Mouse (Mus musculus) gastrocnemius, adult 2 months (tissue): ENCODE results near the gene Sh2b1. TPM values are rescaled to one million over a fixed set of nuclear protein-coding genes. Genes with fewer than 3 reads are reported as not detected.

Experiments
- DNase-seq: peaks from one replicate; pipeline ENCODE4 v3.0.0; 2022
- H3K27ac ChIP-seq: fragments of 200-600 bp; 2 replicates; pipeline ENCODE4 v1.8.1; 2022; ENCODE audit warnings: mild to moderate bottlenecking
- H3K4me3 ChIP-seq: fragments of 200-600 bp; 2 replicates; pipeline ENCODE4 v1.8.1; 2022; ENCODE audit warnings: mild to moderate bottlenecking, moderate library complexity
- CTCF ChIP-seq: fragments of 200-600 bp; IDR thresholded peaks from 2 replicates; pipeline ENCODE4 v1.8.1; 2022; ENCODE audit warnings: antibody characterized with exemption, mild to moderate bottlenecking, moderate library complexity
- intact Hi-C: fragments of 180-260 bp; cut with DNase I; formaldehyde crosslinking; loops from one replicate; pipeline ENCODE4 v1.15.1; 2025
- total RNA-seq, 2 experiments: library from RNA; stranded (reverse); gene quantifications; 2 replicates each; pipeline ENCODE4 v1.2.3; 2021

Sh2b1 gene
- total RNA-seq, 2 experiments from 2014 or later: 43.0 to 48.1 TPM

- no peak for DNase-seq
- H3K4me3 ChIP-seq: no peak overlapping the region
- intact Hi-C loops: loop anchor here (2.0 kb wide), 1 partner anchor 29 kb away; no protein-coding TSS in a partner anchor
- no peak for TF ChIP-seq CTCF
- H3K27ac ChIP-seq: no peak overlapping the region
Measured at GRCm38 (mm10) chr7:126427323-126427860, 47.8 kb downstream of the Sh2b1 start.

DNA sequence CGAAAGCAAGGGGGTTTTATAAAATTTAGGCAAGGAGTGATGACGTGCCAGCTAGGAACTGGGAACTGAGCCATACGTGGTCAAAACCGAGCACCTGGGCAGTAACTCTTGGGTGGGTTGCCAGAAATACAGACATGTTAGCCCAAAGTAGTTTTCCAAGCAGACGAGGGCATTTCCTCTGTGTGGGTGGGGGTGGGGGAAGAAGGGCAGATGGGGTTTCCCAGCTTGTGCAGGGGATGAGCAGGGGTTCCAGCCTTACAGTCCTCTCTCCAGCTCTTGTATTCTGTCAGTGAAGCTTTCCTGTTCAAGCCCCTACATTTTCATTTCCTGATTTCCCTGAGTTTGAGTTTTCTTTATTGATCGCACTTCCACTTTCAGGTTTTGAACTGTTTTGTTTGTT lies 51.1 kb downstream of the Sh2b1 start:
- H3K27ac ChIP-seq: no peak overlapping the region
- no peak for DNase-seq
- TF ChIP-seq CTCF: no peak
- intact Hi-C loops: no loop called here
- no peak overlapping the region for H3K4me3 ChIP-seq

DNA sequence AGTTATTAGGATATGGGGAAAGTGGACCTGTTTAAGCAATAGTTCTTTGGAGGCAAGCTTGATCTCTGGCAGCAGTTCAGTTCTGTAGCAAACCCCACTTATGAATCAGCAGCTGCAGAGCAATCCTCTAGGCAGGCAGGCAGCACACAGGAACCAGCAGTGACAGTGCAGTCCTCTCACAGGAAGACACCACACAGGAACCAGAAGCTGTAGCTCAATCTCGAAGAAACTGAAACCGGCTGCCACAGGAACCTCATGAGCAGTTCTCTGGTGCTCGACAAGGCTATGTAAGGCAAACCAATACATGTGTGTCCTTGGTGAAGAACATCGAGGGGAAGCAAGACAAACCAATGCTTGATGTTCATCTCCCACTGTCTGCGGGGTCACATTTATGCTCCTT lies 53.5 kb downstream of the Sh2b1 start:
- Histone ChIP-seq H3K4me3 (no peak overlapping the region), H3K27ac (no peak overlapping the region)
- DNase-seq: no peak
- intact Hi-C loops: no loop called here
- TF ChIP-seq CTCF: no peak

DNA sequence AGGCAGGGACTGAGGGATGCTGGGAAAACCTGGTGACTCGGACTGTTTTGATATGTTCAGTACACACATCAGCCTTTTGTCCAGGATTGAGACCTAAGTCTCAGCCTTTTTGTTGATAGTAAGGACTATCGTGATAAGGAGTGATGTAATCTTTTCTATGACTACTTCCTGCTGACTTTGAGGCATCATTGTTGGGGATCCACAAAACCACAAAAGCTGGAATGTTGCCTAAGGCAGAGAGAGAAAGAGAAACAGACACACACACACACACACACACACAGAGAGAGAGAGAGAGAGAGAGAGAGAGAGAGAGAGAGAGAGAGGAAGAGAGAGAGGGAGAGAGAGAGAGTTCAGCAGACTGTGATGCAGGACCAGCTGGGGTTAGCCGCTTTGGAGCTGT lies 56.7 kb downstream of the Sh2b1 start:
- intact Hi-C loops: no loop called here

DNA sequence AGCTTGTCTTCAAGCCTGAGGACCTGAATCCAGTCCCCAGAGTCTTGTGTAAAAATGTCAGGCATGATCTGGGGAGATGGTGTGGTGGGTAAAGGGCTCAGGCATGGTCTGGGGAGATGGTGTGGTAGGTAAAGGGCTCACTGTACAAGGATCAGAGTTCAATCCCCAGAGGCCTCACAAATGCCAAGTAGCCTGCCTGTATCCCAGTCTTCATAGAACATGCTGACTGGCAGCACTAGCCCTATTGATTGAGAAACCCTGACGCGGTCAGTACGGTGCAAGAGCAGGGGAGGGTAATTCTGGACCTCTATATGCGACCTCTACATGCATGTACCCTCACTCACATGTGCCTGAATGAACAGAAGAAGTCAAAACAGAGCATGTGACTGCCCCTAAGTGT lies 57.6 kb downstream of the Sh2b1 start:
- Histone ChIP-seq H3K27ac (no peak overlapping the region), H3K4me3 (no peak overlapping the region)
- no peak for DNase-seq
- no peak for TF ChIP-seq CTCF
- intact Hi-C loops: no loop called here

More for the DNA sequence above, 56.7 kb downstream of the Sh2b1 start:
- TF ChIP-seq CTCF: no peak
- Histone ChIP-seq H3K4me3 (no peak overlapping the region), H3K27ac (no peak overlapping the region)
- DNase-seq: no peak

DNA sequence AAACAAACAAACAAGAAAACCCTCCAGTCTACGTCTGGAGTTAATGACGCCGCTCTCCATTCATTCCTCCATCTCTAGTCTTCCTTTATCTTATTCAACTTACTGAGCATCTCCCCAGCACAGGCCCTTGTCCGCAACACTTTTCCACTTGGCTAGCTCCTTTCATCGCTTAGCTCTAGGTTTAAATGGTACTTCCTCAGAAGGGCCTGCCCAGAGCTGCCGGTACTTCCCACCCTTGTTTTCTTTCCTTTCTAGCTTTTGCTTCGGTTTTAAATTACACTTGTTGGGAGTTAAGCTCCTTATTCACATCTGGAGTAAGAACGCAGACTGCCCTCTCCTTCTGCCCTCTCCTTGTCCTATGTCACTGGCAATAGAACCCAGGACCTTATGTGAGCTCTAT lies 58.2 kb downstream of the Sh2b1 start:
- no peak overlapping the region for H3K4me3 ChIP-seq
- no peak for DNase-seq
- TF ChIP-seq CTCF: no peak
- intact Hi-C loops: no loop called here
- H3K27ac ChIP-seq: no peak overlapping the region

Other genes with a start within 250 kb of the Sh2b1 start
- 10 to 100 TPM; 13.6 to 21.9 TPM for gene Sbk1, start 202.8 kb downstream of the Sh2b1 start, total RNA-seq
- gene Lat, start 105.9 kb downstream of the Sh2b1 start, total RNA-seq: not detected
- gene Spns1, start 98.0 kb downstream of the Sh2b1 start, total RNA-seq: 10 to 100 TPM; 26.9 to 28.2 TPM
- gene Nfatc2ip, start 78.7 kb downstream of the Sh2b1 start, total RNA-seq: 1 to 10 TPM; 3.3 to 3.4 TPM
- not detected for gene Cd19, start 60.5 kb downstream of the Sh2b1 start, total RNA-seq
- 10 to 100 TPM; 14.0 to 14.9 TPM for gene Rabep2, start 46.7 kb downstream of the Sh2b1 start, total RNA-seq
- over 10,000 TPM; 21,521 to 26,495 TPM for gene Atp2a1, start 12.3 kb downstream of the Sh2b1 start, total RNA-seq
- gene Tufm, start 11.9 kb upstream of the Sh2b1 start, total RNA-seq: 100 to 1,000 TPM; 111 to 141 TPM
- gene Atxn2l, start 28.0 kb upstream of the Sh2b1 start, total RNA-seq: 10 to 100 TPM; 32.8 to 34.0 TPM
- gene Eif3c, start 91.0 kb upstream of the Sh2b1 start, total RNA-seq: 100 to 1,000 TPM; 153 to 163 TPM
- under 1 TPM; 0.38 to 0.78 TPM for gene Apobr, start 109.5 kb upstream of the Sh2b1 start, total RNA-seq
- 10 to 100 TPM in 1 of 2 experiments, 1 to 10 TPM in 1; 9.1 to 13.4 TPM for gene Cln3, start 110.4 kb upstream of the Sh2b1 start, total RNA-seq
- gene Il27, start 119.5 kb upstream of the Sh2b1 start, total RNA-seq: not detected
- 10 to 100 TPM in 1 of 2 experiments, 1 to 10 TPM in 1; 8.8 to 10.9 TPM for gene Nupr1, start 155.4 kb upstream of the Sh2b1 start, total RNA-seq
- gene Sgf29, start 173.9 kb upstream of the Sh2b1 start, total RNA-seq: 10 to 100 TPM; 30.0 to 34.1 TPM
- gene Sult1a1, start 201.0 kb upstream of the Sh2b1 start, total RNA-seq: 10 to 100 TPM; 16.6 to 16.8 TPM
- gene Bola2, start 220.0 kb upstream of the Sh2b1 start, total RNA-seq: 10 to 100 TPM; 35.1 to 36.9 TPM
- gene Slx1b, start 220.4 kb upstream of the Sh2b1 start, total RNA-seq: 1 to 10 TPM; 2.7 to 3.3 TPM
- gene Coro1a, start 232.4 kb upstream of the Sh2b1 start, total RNA-seq: 1 to 10 TPM; 2.3 to 2.4 TPM